Mouse (Mus musculus): ENCODE measurements around the gene Ctdspl.

DNA sequence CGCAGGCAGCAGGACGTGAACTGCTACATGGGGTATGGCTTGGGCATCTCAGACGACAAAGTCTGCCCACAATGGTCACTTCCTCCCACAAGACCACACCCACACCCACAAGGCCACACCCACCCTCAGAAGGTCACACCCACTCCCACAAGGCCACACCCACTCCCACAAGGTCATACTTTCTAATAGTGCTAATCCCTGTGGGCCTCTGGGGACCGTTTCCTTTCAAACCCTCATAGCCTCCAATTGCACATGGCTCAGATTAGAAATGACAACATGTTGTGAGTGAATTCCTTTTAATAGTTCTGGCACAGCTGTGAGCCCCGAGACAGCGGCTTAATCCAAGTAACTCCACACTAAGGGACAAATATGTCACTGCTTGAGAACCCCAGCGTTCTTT is 39.1 kb upstream of the Ctdspl start:
- TF ChIP-seq CTCF (IDR thresholded peaks at IDR 0.05; ENCODE audit: borderline replicate concordance, control insufficient read depth, extremely low read depth, insufficient read depth, low read length, poor library complexity), result no peak
- TF ChIP-seq POLR2A (IDR thresholded peaks at IDR 0.05; ENCODE audit: control insufficient read depth, extremely low read depth, insufficient read depth, low read length, poor library complexity), result no peak
